Mouse (Mus musculus) right cerebral cortex, postnatal 4 days (tissue): ENCODE measurements at regions not wholly inside any gene's neighbourhood (a gene's known extent, or its start where the extent isn't known, plus 50 kb on each side); places are given as distances from the start of the nearest gene placed in this dataset.

ENCODE experiments used
- DNase-seq: peaks from one replicate; pipeline ENCODE4 v3.0.0-alpha.2; 2022

DNA sequence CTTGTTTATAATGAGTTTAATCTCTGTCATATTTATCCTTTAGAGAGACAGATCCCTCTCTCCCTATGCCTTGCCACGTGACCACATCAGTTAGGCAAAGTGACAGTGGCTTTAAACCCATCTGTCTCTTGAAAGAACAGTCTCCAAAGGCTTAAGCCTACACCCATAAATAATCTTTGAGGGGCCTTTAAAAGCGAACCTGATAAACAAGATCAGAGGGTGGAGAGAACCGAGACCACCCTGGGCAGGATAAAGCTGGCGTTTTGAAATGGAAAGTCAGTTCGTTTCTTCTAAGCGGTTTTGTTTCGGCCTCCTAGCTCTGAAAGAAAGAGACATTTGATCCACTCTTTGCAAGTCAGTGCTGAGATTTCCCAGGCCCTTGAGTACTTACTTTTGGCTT, 149.5 kb downstream of the Ackr3 start:
- DNase-seq: no peak

DNA sequence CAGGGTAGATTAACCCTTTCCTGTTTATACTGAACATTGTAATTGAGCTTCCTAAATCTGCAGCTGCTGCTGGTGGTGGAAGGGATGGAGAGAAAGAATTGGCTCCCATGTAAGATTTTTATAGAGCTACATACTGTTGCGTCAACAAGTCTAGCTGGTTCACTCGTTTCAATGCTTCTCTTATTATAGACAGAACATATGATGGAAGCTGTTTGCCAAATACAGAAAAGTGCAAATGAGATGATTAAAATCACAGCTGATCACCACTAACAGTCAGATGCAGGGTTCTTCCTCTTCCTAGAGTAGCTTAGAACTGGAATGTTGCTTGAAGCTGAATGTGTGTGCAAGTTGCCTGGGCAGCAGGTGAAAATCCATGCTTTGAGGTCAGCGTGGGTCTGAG, 152.8 kb downstream of the Ackr3 start:
- DNase-seq: no peak

DNA sequence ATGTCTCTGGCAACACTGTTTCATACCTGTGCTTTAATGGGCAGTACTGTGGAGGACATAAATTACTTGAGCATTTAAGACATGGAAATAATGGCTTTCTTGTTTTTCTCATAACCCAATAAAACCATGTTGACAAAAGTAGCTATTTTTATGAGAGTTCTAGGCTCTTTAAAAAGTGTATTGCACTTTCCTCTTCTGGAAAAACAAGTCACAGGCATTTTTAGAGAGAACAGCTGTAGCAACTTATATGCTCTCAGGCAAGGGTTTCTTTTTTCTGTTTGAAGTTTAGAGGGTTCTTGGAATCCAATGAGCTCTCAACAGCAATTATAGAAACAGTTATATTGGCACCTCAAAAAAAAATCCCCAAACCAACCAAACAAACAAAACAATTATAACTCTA, 153.6 kb downstream of the Ackr3 start:
- no peak for DNase-seq

DNA sequence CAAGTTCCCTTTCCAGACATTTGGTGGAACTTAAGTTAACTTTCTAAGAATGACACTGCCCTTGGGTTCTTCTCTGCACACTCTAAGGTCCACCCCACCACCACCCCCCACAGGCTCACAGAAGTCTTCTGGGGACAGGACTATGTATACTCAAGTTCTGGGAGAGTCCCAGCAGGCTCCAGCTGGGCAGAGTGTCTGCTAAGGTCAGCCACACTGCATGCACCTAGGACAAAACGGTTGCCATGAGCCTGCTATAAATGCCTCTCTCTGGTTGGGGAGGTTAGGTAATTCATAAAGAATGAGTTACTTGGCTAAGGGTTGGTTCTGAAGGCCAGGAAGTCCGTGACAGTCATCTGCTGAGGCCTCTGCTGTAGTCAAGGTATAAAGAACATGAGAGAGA, 155.2 kb downstream of the Ackr3 start:
- DNase-seq: no peak

DNA sequence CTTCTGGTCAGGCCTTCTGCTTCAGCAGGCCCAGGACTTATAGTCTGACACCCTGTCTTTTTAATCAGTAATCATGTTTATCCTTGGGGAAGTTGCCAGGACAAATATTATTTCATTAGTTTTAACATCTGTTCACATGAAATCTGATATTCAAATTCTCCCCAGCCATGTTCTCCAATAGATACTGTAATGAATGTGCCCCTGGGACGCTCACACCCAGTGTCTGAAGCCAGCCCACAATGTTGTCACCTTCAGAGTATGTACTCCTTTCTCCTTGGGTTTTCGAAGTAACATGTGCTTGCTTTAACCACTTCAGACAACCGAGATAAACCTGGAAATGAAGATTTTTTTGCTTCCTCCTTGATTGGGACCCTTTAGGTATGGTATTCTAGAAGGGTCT, 156.3 kb downstream of the Ackr3 start:
- no peak for DNase-seq

DNA sequence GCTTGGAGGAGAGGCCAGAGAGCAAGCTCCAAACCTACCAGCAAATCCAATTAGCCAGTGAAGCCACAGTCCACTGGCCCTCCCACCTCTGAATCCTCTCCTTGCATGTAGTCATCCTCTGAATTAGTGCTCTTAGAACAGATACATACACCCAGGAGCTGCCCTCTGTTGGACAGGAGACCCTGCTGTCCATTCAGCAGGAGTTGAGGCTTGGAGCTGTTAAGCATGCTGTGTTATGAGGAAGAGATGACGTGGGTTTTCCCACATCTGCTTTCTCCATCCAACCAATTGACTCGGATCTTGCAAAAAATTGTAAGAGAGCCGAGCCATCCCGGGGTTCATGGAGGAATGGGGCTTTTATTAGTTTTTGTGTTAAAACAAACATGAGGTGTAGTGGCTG, 160.7 kb downstream of the Ackr3 start:
- no peak for DNase-seq

DNA sequence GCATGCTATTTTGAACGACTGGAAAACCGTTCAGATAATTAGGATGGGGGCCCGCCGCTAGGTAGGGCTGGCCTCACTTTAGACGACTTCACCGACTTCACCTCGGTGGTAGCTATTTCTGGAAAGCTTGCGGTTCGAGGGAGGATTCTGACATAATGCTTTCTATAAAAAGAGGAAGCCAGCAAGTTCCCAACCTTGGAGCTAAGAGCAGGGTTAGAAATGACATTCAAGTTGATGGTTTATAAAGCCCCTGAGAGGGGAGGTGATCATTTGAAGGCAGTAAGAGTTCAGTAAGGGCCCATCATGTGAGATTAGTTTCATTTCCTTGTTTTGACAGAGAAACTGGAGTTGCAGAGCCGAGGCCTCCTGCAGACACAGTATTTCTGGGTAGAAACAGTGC, 164.8 kb downstream of the Ackr3 start:
- DNase-seq: no peak

DNA sequence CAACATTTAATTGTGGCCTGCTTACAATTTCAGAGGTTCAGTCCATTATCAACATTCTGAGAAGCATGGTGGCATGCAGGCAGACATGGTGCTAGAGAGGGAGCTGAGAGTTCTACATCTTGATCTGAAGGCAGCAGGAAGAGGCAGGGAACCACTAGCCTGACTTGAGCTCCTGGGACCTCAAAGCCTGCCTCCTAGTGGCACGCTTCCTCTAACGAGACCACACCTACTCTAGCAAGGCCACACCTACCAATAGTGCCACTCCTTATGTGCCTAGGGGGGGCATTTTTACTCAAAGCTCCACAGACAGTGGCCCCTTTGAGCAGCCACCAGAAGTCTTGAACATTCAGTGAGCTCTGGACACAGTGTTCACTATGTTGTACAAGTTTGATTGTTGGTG, 165.5 kb downstream of the Ackr3 start:
- DNase-seq: no peak

DNA sequence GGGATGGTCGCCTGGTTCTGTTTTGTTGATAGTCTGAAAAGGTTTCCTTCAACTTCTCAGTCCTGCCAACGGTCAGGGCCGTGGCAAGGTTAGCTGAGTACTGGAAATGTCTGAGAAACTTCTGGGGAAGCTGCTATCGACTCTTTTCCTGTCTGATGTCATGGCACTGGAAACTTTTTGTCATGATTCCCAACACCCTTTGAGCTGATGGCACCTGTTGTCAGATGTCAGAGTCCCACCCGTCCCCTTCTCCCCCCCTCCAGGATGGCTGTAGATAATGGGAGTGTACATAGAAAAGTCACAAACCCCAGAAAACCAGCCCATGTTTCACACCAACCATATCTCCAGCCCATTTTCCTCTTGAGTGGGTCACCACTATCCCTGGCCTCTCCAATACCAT, 167.0 kb downstream of the Ackr3 start:
- no peak for DNase-seq

DNA sequence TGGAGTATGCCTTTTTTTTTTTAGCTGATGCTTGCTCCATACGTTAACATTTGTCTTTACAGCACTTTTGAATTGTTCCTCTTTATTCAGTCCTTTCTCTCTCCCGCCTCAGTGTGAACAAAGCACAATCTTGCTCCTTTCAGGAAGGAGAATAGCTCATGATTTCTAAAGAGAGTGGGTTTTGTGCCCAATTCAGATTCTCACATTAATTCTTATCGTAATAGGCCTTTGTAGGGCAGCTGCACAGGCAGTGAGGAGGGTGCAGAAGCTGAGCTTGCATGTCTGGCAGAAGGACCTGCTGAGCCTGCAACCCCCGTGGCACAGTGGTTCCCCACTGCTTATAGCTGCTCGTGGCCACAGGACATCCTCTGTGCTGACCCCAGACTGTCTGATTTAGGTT, 169.2 kb downstream of the Ackr3 start:
- no peak for DNase-seq

DNA sequence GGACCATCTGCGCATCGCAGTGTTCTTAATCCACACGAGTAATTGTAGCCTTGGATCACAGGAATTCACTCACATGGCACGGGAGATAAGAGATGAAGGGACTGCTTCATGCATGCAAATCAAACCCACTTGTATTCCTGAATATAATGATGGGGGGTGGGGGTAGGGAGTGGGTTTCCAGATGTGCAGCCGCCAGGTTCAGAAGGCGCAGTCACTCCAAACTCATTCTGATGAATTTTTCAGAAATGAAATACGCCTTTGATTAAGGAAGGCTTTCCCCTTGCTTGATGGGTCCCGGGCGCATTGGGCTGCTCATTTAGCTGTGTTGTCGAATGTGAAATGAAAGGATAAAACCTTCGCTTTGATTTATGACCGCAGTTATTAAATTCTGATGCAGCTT, 170.7 kb downstream of the Ackr3 start:
- no peak for DNase-seq

DNA sequence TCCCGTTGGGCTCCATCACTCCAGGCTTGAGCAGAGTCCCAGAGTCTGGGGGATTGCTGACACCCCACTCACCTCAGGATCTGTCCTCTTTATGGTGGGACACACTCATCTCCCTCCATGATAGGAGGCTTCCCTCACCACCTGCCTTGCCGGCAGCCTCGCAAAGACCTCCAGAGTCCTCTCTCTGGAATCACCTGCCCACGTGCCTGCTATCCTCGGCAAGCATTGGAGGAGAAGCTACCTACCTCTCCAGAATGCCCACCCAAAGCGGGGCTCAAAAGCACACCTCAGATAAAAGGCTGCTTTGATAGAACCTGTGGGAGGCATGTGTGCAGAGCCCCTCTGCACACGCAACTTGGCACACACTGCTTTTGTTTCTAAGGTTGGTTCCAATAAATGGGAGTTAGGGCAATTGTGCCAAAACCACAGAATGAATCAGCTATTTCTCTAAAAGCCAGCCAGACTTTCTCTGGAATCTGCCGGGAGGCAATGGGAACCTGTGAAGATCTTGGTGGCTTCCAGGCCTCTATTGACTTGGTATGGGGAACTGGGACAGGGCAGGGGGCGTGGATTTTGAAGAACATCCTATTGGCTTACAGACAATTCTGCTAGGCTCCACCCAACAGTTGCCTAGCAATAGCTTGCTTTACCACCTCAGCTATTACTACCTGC, 176.4 kb downstream of the Ackr3 start:
- no peak for DNase-seq

DNA sequence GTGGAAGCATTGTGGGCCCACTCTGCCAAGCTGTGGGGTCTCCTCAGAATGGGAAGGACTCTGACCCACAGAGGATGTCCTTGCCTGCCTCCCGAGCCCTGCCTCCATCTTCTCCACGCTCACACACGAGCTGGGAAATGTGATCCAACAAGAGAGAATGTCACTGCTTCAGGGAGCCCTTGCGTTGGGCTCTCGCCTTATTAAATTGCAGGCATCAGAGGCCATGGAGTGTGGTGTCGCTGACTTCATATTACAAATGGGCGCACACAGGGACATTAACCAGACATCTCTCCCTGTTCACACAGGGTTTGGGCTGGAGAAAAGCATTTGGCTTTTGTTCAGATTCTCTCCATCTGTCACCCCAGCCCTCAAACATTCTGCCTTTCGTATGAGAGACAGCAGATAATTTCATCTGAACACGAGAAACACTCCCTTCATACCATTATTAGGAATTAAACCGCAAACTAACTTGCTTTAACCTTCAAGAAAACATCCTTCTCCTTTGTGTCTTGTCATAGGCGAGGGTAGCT, 179.2 kb downstream of the Ackr3 start:
- no peak for DNase-seq

DNA sequence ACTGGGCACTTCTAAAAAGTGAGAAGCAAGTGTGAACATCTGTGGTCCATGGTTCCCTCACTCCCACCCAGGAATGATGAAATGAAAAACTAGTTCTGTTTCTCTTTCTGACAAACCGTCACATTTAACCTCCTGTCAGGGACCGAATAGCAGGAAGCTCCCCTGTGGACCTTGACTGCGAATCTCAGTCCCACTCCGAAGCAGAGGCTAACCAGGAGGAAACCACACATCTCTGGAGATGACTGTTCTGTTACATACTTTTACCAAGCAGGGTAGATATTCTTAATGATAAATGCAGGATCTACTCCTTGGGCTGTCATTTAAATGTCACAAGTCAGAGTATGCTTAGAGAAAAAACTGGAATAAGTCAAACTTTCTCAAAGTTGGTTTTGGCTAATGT, 181.2 kb downstream of the Ackr3 start:
- DNase-seq: no peak

DNA sequence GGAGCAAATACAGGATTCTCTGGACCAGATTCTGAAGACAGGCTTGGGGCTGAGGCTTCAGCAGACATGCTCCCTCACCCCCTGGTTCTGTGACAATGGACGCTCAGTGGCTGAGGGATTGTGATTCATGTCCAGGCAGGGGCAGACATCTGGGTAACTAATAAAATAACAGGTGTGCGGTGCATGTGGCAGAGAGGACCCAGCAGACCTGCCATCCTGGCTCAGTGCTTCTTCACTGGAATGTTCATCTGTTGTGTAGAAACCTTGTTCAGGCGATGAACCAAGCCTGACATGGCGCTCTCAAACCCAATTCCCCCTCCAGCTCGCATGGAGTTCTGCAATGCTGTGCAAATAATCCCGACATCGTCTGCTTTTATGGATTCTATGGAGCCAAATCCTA, 183.0 kb downstream of the Ackr3 start:
- no peak for DNase-seq

DNA sequence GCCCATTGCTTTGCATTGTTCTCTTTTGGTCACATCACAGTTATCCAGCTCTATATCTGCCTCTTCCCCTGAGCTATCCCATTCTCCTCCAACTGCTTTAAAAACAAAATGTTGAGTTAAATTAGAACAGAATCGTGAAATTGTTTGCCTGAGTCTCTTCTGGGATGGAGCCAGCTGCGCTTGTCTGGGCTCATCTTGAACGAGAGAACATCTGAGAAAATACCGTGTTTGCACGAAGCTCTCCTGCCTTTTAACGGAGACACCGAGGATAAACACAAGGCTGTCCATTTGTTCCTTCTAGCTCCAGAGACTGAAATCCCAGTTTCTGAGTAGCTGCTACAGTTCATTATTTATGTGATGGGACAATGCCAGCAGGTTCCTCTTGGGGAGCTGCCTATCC, 186.6 kb downstream of the Ackr3 start:
- no peak for DNase-seq

DNA sequence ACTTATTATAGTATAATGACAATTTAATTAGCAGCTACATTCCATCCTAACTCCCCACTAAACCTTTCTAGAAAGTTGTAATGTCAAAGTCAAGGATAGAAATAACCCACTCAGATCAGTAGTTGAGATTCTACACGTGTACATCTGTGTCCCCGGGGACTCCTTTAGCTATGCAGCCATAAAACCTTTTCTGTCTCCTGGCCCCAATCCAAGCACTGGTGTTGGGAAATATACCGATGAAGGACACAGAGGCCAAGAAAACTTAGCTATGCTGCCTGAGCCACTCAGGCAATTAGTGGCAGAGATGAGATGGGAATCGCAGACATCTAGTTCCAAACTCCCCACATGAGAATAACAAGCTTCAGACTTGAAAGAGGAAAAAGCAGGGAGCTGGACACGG, 190.1 kb downstream of the Ackr3 start:
- no peak for DNase-seq

DNA sequence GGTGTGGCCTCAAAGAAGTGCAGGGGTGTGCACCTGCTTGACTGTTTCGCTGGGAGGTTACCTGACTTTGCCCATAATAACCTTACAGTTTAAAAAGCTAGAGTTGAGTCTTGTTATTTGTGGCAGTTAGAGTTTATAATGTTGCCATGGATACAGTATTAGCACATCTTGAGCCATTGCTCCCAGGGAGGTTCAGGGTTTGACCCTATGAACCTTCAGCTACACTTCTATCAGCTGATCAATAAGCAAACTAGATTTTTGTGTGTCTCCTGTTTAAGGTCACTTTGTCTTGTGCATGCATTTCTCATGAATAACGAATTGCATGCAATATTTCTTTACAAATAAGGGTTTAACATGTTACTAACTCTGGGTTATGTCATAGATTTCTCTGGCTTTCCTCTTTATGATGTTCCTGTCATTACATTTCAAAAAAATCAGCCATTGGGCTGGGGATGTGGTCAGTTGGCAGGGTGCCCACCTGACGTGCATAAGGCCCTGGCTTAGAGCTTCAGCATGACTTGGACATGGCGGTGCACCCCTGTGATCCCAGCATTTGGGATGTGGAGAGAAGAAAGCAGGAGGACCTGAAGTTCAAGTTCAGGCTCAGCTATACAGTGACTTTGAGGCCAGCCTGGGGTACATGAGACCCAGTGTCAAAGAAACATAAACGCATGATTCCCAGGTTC, 191.7 kb downstream of the Ackr3 start:
- DNase-seq: no peak

DNA sequence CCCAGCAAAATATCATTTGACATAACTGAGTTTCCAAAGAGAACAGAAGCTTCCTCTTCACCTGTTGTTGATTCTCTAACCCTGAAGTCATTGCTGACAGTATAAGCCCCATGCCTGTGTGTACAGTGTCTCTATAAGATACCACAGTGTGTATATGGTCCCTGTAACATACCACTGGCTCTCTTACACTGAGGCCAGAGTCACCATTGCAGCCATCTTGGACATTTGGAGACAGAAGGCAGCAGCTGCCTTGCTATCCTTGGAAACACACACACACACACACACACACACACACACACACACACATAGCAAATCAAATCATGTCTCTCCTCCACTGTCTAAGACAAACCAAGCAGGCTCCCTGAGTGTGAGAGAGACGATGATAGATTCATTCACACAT, 192.9 kb downstream of the Ackr3 start:
- DNase-seq: no peak

DNA sequence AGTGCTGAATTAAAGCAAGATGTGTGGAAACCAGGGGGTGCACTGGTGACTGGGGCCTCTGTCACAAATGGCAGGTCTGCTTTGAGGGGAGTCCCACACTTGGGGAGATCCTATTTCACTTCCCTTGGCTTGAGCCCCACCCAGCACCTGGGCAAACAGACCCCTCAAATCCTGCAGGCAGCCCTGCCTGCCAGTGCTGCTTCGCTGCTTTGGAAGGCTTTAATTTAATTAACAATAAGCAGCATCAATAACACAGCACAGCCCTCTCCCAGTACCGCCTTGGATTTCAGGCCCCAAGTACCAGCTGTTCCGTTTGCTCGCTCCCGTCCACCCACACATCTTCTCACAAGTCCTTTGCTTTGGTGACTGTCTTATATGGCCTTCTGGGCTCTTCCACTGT, 193.6 kb downstream of the Ackr3 start:
- no peak for DNase-seq

DNA sequence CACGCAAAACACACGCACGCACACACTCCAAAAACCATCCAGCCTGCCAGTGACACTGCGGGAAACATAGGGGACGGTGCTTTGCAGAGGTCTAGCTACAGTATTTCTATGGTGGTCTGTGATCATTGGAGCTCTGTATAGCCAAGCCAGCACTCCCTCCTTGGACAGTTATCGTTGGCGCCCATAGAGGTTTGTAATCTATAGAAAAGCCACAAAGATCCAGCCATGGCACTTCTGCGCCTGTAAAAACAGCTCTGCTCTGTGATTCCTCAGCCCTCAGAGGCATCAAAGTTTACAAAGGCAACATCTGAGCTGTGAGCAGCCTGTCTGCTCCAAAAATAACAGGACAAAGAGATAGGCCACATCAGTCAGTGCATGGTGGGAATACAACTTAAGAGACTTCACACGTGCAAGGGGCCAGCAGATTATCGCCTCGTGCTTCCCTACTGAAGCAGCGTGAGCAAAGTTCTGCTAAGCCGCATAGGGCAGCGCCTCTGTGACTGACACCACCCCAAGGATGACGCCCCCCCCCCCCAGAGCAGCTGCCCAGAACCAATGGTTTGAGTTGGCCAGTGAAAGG, 194.7 kb downstream of the Ackr3 start:
- DNase-seq: no peak

DNA sequence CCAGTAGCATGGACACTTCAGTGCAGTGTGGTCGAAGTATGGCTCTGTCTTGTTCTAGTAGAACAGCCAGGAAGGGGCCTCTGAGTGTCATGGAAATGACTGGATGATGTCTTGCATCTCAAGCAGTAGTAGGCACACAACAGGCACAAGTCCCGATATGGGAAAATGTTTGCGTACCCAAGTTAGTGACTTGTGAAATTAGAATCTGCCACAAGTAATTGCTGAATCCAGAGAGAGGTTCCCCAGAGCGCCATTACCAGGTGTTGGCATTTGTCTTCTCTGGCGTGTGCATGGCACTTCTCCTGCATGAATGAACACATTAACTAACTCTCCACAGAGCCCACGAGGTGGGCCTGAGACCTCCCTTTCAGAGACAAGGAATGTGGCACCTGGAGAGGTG, 199.3 kb downstream of the Ackr3 start:
- no peak for DNase-seq

DNA sequence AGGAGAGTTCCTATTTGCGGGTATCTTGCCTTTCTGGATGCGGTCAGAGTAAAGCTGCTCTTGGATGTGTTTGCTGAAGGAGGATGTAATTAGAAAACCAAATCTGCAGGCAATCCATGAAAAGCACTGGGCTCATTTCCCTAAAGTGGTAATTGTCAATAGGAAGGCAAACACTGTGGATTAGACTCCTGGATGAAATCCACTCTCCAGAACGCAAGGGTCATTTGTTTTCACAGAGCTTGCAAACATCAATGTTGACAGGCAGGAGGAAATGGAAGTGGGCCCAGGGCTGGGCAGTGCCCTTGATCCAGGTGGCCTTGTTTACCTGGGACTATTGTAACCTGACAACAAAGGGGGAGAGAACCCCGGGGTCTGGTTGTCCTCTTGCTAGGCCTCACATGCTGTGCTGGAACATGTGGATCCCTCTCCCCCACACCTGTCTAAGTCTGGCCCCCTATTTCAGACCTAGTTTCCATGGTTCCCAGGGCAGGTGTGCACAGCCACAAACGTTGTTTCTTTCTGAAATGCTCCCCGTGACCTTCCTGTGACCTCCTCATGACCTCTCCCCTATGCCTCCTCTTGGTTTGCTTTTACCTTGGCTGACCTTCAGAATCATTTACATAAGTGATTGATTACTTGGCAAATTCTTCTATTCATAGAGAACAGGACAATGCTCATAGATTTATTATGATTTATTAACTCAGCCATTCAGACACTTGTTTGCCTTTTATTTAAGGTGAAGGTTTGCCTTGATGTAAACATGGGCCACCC, 197.9 kb upstream of the Cops8 start:
- DNase-seq: no peak

DNA sequence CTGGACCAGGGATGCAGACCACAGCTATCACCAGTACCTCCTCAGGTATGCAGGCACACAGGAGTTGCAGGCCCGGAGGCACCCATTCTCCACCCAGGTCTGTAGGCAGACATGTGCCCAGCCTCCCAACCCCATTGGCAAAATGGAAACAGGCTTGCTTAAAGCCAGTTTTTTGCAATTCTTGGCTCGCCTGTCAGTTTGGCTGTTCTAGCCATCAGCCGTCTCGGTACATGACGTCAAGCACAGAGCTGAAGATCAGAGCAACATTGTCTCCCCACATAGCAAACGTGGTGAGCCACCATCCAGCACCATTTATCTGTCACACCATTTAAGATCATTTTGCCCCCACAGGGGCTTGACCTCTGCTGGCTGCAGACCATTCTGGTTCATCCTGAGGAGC, 196.1 kb upstream of the Cops8 start:
- no peak for DNase-seq
